Mouse (Mus musculus): Measurements from ENCODE around the gene Cdipt.

The Cdipt gene

DNA sequence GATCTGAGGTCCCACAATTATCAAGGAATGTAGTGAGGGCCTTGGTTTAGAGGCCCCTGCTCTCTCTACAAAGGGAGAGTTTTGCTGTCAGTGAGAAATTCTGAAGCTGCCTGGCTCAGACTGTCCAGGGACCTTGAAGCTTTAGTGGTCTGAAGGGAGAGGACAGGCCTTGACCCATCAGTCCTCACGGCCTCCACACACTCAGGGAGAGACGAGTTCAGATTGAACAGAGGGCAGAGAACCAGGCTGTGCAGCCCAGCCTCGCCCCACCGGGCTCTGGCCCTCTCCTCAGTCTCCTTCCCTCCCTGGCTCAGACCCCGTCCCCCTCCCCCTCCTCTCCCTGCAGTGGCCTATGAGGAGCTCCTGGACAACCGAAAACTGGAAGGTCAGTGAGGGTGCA, 8.4 kb upstream of the Cdipt start:
- in situ Hi-C loops (cut with MseI, MboI), result loop anchor here (10.0 to 25.0 kb wide), 2 partner anchors 130 to 143 kb away; partner anchors contain the start of genes 4930451I11Rik (in 1 of the 2) and Doc2a (in 1 of the 2)

DNA sequence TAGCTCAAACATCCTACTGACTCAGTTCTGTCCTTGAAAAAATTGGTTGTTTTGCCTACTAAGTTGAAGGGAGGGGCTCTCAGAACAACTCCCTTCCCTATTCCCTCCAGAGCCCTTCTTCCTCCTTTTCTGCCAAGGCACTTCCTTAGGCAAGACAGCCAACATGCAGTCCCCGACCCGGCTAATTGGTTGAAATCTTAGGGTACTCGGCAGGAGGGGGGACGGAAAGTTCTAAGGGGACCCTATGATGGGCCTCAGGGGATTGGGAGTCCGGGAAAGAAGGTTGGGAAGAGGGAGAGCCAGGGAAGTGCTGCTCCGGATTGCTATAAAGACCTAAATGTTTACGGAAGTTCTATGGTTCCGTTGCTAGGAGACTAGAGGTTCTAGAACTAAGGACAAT, 221 bp upstream of the Cdipt start:
- in situ Hi-C loops (cut with MseI, MboI), result no loop called here

DNA sequence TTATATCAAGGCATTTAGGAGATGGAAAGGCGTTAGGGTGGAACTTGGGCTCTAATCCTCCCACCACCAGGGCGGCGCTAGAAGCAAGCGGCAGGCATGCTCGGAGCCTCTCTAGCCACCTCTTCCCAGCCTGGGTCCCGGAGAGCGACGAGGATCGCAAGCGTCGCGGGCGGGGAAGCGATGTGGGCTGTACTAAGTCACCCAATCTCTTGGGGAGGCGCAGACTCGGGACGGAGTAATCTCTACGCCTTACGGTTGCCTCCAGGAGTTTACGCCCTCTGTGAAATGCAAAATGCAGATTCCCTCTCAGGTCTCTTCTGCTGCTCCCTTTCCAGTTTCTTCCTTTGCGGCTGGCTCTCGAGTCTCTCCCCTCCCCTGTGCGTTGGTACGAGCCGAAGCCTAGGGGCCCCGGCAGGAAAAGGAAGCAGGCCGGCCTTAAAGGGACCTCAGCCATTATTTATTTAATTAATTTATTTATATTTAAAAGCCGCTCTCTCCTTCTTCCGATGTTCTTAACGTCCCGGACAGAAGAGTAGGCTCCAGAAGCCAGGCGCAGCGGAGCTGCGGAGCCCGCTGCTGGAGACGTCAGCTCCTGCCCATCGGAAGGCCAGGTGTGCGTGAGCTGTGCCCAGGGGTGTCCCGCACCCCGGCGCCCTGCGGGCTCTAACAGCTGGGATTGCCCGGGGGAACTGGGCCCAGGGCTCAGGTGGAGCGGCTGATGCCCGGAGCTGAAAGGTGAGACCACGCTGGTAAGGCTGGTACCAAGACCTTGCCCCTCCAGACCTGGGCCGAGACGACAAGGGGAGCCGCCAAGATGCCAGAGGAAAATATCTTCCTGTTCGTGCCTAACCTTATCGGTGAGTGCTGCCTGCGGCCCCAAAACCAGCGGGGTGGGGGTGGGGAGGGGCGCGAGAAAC, 494 bp downstream of the Cdipt start, which contains the start of gene Cdiptos:
Gene Cdiptos, minus strand, starts transcription at position 149 of the 917 bp plus-strand sequence.
- in situ Hi-C loops (cut with MseI, MboI), result no loop called here

DNA sequence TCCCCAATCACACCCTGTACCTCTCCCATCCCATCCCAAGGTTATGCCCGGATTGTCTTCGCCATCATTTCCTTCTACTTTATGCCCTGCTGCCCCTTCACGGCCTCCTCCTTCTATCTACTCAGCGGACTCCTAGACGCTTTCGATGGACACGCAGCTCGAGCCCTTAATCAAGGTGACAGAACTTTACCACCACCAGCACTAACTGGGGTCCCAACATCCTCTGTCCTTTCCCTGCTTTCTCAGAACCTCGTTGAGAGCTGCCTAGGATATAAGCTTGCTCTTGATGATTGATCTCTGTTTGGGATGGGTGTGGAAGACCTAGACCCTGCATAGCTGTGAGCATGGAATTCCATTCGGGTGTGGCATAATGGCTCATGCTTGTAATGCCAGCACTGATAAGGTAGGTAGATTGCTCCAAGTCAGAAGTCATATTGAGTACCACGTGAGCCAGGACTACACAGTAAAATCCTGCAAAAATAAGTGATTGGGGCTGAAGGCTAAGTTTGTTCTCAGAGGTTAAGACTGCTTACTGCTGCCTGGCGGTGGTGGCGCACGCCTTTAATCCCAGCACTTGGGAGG, 1.3 kb downstream of the Cdipt start:
- in situ Hi-C loops (cut with MseI, MboI), result no loop called here

DNA sequence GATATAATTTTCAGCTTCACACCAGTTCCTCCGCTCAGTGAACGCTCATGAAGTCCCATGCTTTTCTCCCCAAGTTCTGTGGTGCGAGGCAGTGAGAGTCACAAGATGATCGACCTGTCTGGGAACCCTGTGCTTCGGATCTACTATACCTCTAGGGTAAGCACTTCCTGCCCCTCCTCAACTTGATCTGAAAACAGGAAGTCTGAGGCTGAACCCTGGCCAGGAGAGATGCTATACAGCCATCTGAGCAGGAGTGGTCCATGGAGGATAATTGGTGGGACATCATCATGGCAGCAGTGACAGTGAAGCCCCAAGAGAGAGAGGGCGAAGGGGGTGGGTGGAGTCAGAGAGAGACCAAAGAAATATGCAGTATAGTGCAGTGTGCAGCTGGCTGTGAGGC, 3.1 kb downstream of the Cdipt start:
- in situ Hi-C loops (cut with MseI, MboI), result no loop called here

DNA sequence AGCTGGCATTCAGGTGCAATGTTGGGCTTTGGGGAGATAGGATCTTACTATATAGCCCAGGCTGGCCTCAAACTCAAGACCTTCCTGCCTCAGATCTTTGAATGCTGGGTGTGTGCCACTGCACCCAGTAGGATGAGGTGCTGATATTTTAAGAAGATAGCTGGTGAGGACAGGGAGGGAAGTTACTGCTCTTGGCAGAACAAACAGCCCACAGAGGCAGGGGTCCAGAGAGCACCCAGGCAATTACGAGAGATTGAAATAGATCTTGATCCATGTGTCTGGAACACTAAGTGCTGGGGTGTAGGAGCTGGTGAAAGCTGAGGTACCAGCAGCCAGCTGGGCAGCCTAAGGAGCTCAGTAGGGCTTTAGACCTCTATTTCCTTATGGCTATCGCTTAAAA, 5.9 kb downstream of the Cdipt start:
- in situ Hi-C loops (cut with MseI, MboI), result no loop called here

DNA sequence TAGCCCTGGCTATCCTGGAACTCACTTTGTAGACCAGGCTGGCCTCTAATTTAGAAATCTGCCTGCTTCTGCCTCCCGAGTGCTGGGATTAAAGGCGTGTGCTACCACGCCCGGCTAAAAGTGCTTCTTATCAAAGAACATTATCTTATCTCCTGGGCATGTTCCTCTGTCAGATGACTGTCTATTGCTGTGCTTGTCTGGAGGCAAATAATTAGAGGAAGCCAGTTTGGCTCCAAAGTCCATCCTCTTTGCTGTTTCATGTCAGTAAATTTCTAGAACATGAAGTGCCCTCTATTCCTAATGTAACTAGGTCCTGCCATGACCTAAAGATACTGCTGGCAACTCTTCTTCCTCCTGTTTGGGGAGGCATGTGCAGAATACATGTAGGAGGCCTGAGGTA, 6.3 kb downstream of the Cdipt start:
- in situ Hi-C loops (cut with MseI, MboI), result no loop called here

DNA sequence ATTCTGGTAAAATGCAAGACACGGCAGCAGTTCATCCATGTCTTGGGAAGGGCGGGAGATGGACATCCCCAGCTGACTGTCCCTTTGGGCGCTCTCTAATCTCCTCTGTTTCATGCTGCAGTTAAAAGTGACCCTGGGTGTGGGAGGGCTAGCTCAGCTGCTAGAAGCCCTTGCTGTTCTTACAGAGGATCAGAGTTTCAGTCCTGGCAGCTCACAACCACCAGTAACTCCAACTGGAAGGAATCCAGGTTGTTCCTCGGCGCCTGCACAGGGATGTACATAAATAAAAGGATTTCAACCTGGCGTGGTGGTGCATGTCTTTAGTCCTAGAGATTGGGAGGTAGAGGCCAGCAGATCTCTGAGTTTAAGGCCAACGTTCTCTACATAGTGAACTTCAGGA, 7.4 kb downstream of the Cdipt start:
- in situ Hi-C loops (cut with MseI, MboI), result no loop called here

DNA sequence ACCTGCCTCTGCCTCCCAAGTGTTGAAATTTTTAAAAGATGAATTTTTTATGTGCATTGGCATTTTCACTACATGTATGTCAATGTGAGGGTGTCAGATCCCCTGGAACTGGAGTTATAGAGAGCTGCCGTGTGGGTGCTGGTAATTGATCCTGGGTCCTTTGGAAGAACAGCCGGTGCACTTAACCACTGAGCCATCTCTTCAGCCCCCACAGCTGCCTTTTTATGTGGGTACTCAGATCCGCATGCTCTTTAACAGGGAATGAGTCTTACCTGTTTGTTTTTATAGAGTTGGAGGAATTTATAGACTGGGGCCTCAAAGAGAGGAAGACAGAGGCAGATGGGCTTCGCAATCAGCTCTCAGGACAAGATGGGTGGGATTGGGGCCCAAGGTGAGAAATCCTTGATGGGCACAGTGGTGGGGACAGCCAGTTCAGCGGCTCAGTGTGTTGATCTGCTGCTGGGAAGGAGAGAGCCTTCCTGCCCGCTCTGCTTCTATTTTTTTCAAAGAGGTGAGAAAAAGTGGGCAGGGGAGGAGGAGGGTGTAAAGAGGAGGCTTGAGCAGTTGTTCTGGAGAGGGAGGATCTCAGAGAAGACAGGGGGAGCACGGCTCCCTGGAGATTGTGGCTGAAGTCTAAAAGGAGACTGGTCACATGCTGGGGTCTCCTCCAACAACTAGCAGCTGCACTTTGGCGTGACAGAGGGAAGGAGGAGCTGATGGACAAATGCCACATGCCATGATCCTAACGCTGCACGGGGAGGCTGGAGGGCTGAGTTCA, 9.1 kb downstream of the Cdipt start:
- in situ Hi-C loops (cut with MseI, MboI), result no loop called here

DNA sequence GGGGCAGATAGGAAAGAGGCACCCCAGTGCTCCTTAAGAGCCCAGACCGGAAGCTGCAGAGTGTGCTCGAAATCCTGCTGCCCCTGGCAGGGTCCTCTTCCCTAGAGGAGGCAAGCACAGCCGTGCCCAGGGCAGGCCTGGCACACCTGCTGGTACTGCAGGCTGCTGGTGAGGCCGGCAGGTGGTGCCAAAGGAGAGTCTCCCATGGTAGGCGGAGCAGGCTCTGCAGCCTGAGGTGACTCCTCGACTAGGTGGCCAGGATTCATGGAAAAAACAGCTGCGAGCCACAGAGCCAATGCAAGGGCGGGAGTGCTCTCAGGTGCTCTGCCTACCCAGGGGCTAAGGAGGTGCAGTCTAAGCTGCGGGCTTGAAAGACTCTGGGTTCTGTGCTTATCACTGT, 10.6 kb downstream of the Cdipt start:
- in situ Hi-C loops (cut with MseI, MboI), result no loop called here

DNA sequence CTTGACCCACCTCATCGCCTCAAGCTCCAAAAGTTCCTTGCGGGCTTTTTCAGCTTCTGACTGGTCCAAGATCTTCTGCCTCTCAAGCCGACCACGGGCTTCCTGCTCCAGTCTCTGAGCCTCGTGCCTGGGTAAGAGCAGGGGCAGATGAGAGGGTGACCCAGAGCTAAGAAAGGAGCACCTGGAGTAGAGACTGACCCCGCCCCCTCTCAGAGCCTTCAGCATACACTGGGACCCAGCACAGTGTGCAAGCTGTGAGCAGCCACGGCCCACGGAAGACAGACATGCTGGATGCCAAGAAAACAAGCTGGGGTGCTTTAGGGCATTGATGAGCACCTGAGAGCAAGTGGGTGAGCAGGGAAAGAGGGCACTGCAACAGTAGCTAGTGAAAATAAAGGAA, 13.1 kb downstream of the Cdipt start:
- in situ Hi-C loops (cut with MseI, MboI), result no loop called here

DNA sequence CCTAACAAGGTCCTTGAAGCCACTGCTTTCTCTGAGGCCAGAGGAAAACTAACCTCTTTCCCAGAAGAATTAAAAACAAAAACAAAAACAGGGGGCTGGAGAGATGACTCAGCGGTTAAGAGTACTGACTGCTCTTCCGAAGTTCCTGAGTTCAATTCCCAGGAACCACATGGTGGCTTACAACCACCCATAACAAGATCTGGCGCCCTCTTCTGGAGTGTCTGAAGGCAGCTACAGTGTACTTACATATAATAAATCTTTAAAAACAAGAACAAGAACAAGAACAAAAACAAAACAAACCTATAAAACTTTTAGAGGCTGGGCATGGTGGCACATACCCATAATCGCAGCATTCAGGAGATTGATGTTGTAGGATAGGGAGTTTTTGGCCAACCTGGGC, 20.7 kb downstream of the Cdipt start:
- in situ Hi-C loops (cut with MseI, MboI), result no loop called here

DNA sequence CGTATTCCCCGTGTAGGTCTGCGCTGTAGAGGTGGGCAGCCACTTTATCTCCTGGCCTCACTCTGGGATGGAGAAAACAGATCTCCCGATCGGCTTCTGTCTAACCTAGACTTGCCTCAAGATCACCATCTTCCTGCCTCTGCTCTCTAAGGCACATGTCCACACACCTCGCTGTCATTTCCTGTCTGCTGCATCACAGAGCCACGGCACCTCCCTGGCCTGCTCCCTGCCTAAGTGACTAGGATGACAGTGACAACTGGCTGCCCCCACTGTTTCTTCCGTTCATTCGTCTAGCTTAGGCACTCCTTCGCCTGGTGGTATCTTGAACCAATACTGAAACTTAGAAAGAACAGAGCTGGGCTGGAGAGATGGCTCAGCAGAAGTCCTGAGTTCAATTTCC, 23.9 kb downstream of the Cdipt start:
- in situ Hi-C loops (cut with MseI, MboI), result no loop called here

DNA sequence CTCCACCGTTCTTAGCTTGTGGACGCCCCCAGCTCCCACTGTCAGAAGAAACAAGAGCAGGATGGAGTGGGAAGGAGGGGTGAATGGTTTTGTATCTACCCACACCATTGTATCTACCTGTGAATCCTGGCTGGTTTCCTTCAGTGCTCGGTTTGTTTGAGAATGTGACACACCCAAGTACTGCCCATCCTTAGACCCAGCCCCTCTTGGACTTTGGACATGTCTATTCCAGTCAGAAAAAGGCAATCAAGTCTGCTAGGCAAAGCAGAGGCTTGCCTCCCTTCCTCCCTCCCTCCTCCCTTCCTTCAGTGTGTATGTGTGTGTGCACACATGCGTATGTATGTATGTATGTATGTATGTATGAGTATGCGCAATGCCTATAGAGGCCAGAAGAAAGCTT, 27.9 kb downstream of the Cdipt start:
- in situ Hi-C loops (cut with MseI, MboI), result no loop called here

DNA sequence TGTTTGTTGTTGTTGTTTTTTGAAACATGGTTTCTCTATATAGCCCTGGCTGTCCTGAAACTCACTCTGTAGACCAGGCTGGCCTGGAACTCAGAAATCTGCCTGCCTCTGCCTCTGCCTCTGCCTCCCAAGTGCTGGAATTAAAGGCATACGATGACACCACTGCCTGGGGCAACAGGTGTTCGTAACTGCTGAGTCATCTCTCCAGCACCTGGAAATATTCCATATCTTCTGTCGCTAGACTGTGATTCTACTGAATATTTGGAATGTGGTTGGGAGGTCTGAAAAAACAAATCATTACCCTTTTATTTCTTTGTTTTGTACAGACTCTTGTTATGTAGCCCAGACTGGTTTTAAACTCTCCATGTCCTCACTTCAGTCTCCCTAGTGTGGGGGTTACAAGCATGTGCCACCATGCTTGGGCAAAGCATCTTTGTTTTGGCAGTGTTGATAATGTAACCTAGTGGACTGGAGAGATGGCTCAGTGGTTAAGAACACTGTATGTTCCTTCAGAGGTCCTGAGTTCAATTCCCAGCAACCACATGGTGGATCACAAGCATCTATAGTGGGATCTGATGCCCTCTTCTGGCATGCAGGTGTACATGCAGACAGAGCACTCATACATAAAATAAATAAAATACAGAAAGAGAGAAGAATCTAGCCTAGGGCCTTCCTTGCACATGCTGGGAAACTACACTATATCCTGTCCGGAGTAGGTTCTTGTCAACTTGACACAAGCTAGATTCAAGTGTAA, 28.6 kb downstream of the Cdipt start:
- in situ Hi-C loops (cut with MseI, MboI), result no loop called here

DNA sequence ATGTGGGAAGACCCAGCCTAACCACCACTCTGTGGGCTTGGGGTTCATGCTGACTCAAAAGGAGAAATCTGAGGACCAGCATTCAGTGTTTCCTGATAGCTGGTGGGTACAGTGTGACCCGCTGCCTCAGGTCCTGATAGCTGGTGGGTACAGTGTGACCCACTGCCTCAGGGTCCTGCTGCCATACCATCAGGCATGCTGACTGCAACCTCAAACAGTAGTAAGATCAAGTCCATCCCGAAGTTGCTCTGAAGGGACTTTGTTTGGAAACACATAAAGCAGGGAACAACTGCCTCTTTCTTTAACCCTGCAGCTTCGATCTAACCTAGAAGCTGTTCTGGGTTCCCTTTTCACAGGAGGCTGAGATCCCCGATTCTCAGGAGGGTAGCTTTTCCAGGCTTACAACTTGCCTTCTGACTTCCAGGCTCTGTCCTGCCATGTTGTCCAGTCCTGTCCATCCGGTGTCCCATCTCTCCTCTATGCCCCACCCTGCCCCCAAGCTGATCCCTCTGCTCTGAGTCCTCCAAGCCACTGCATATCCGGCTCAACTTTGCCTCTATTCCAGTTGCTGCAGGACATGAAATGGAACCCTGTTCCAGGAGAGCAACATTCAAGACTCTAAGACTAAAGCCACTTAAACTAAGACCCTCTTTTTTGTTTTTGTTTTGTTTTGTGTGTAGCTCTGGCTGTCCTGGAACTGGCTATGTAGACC, 31.8 kb downstream of the Cdipt start:
- in situ Hi-C loops (cut with MseI, MboI), result no loop called here

DNA sequence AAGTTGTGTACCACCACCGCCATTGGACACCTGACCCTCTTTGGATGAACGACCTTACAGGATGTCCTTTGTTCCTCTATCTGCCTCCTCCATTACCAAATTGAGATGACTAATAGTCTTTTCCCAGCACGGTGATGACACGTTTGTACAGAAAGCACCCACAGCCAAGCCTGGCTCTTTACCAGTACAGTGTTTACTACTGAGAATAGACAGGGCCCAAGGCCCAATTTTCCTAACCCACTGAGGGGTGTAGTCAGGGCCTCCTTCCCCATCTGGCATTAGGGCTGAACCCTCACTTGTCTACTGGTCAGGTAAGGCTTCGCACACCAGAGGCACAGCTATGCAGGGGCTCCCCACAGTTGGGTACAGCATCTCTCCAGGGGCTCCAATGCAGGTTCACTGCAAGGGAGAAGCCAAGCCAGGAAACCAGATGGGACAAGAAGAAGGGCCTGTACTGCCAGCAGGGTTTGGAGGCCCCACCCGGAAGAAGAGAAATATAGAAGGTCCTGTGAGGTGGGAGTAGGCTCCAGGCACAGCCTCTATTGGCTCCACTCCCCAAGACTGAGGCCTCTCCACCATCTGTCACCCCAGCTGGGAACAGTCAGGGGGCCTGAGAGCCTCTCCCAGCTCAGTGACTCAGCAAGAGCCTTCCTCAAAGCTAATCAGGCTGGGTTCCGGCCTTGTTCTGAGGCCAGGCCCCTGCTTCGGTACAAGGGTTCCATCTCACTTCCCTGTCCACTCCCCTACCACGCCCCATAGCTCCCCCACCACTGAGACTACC, 32.7 kb downstream of the Cdipt start:
- in situ Hi-C loops (cut with MseI, MboI), result no loop called here

DNA sequence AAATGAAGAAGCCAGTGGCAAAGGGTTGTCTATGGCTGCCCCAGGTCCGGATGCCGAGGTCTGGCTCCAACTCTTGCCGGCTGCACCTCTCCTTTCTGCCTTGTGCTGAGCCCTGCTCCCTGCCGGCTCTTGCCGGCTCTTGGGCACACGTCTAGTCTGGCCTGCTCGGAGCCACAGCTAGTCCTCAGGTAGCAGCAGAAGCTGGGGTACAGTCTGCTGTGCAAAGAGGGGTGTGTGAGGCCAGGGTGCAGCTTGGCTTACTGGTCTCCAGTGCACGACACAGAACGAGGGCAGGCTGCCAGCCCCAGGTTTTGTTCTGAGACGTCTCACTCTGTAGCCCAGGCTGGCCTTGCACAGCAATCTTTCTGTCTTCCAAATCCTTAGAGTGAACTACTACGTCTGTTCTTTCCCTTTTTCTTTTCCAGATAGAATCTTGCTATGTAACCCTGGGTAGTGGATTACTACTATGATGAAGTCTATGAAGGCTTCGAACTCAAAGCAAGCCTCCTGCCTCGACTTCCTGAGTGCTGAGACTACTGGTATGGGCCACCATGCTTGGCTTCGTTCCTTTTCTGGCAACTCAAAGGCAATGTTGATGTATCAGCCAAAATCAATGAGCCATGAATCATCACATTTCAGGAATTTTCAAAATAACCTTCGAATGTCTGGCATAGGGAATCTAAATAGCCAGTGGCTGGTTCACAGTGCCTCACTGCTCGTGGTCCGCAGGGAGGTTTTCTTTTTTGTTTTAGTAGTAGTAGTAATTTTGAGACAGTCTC, 33.8 kb downstream of the Cdipt start:
- in situ Hi-C loops (cut with MseI, MboI), result no loop called here

DNA sequence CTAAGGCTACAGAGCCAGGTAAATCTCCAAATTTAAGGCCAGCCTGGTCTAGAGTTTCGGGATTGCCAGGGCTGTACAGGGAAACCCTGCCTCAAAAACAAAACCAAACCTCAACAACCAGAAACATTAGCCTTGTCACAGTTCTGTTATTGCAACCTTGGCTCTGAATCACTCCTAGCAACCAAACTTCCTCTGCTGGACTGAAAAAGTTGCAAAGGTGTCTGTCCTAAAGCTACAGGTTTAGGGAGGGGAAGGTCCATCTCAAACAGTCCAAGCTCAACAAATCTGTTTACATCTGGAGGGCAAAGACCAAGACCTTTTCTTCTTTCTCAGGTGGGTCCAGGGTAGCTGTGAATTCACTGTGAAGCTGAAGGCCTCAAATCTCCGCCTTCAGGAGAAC, 35.3 kb downstream of the Cdipt start:
- in situ Hi-C loops (cut with MseI, MboI), result no loop called here

Data from mouse trophoblast stem cell (cell line).